Mouse (Mus musculus) urinary bladder, postnatal 4 days (tissue): ENCODE data around the gene Mr1.

Source experiments
- DNase-seq, 2 experiments: peaks; one replicate each; pipeline ENCODE4 v3.0.0; 2021 to 2022; ENCODE audit warnings: low spot score in 2 of 2

Gene Mr1

GRCm38 (mm10) chr1:155093971-155094707 is 52.5 kb downstream of the Mr1 start:
- no peak for DNase-seq

DNA sequence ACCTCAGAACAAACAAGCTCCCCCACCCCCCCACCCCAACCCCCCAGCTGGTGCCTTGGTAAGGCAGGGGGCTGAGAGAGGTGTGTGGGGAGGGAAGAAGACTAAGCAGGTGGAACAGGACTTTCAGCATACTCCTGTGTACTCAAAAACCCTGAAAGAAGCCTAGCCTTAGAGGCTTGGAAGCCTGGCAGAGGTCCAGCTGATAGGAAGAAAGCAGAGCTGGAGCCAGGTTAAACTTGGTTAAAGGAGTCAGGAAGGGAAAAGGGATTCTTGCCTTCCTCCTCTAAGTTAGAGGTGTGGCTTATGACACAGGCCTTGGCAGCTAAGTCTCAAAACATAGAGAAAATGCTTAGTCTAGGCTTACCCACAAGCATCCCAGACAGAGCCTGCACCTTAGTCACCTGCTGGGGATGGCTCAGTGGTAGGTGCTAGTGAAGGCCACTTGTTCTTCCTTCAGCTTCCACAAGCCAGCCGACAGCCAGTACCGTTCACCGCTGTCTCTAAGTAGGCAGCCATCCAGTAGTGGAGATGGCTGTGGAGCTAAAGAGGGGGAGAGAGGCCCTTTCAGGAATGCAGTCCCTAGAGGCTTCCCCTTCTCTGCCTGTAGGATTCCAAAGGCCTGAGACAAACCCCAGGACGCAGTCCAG is 53.3 kb downstream of the Mr1 start:
- DNase-seq = peak in 1 of 2 experiments; percentile 50

DNA sequence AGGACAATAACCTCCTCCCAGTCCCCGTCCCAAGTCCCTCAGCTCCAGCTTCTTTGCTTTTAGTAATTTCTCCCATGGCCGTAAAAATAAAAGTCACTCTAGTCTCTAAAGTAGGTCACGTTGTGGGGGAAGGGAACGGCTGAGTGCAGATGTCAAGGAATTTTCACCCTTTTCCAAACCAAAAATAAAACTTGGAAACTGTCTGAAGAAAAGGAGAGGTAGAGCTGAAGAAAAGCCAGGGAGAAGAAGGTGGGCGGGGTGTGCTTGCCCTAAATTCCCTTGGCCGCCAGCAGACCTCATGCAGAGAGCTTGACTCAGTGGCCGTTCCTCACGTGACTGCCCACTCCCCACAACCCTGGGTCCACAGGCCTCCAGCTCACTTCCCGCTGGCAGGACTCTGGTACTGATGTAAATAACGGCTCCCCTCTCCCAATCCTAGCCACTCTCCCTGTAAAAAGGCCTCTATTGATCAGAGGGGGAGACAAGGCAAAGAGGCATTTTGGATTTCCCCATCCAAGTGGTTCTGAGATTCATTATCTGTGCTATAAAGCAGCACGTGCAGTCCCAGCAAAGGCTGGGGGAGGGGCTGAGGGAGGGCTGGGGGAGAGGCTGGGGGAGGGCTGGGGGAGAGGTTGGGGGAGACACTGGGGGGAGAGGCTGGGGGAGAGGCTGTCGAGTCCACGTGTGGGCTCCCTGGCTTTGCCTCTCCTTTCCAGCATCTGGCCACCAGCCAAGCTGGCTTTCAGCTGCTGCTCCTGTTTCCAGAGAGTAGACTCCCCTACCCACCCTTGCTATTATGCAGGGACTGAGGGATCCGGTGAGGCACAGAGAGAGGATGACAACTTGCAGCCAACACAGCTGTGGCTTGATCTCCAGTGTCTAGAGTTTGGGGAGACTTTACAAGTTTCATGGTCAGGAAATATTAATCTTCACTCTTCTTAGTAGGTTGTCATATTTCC is 54.5 kb downstream of the Mr1 start:
- DNase-seq = peak; percentile 53 to 79

DNA sequence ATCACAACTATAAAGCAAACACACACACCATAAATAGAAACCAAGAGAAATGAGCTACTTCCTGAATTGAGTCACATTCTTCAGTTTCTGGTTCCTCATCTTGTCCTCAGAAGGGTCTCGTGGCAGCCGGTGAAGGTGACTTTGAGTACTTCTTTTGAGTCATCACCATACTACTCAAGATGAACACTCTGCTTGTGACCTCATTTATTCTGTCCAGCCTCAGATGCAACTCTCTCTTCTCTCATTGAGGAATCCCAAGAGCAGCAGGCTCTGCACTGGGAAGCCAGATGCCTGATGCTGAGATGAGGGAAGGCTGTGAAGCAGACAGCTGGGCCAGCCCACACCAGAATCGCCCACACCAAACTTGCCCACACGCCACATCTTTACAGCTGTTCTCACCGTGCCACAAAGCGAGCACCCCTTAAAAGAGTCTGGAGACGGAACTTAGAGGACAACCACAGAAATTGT is 55.2 kb downstream of the Mr1 start:
- no peak for DNase-seq

DNA sequence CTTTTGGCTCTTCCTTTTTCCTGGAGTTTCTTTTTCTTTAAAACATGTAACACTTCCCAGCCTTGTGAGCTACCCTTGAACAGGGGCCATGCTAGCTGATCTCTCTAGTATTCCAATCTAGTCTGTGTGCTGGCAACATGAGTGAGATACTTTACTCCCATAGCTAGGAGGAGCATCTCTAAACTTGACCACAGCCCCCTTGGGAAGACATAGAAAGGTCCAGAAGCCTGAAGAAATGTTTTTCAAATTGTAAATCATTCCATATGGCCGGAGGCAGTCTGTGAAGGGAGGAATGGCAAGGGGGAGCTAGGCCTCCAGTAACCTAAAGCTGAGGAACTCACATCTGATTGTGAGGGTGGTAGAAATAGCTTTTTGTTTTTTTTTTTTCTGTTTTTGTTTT is 55.9 kb downstream of the Mr1 start:
- DNase-seq = no peak

GRCm38 (mm10) chr1:155090327-155090726 is 56.3 kb downstream of the Mr1 start:
- no peak for DNase-seq

GRCm38 (mm10) chr1:155088847-155089603 is 57.6 kb downstream of the Mr1 start:
- no peak for DNase-seq

DNA sequence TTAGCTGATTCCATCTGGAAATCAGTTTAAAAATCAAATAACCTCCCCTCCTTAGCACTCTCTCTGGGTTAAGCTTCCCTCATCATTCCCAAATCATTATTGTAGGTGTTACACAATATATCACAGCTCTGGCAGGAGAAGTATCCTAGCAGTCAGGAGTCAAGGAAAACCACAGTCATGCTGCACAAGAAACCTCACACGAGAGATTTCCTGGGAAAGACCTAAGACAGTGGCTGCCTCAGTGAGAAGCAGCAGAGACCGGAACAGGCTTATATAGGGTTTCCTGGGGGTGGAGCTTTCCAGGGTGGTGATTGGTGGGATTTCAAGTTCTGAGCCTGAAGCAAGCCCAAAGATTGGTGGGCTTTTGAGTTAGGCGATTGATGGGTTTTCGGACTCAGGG is 58.6 kb downstream of the Mr1 start:
- no peak for DNase-seq

DNA sequence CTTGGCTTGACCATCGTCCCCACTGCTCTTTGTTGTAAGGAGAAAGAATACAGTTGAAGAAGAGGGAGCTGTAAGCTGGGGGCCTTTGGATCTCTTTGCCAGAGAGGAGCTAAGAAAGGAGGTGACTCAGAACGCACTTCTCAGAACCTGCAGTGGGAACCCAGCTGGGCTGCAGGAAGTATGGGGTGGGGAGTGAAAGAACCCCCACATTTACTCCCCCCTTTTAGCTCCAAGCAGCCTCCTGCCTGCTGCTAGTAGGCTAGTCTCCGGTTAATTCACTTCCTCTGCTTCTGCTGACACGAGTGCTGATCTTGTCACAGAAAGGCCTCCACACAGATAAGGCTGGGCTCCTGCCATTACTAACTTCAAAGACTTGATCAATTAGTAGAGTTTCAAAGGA is 59.7 kb downstream of the Mr1 start:
- DNase-seq = no peak

GRCm38 (mm10) chr1:155086416-155086815 is 60.2 kb downstream of the Mr1 start:
- DNase-seq = no peak

GRCm38 (mm10) chr1:155084839-155085238 is 61.8 kb downstream of the Mr1 start:
- no peak for DNase-seq

DNA sequence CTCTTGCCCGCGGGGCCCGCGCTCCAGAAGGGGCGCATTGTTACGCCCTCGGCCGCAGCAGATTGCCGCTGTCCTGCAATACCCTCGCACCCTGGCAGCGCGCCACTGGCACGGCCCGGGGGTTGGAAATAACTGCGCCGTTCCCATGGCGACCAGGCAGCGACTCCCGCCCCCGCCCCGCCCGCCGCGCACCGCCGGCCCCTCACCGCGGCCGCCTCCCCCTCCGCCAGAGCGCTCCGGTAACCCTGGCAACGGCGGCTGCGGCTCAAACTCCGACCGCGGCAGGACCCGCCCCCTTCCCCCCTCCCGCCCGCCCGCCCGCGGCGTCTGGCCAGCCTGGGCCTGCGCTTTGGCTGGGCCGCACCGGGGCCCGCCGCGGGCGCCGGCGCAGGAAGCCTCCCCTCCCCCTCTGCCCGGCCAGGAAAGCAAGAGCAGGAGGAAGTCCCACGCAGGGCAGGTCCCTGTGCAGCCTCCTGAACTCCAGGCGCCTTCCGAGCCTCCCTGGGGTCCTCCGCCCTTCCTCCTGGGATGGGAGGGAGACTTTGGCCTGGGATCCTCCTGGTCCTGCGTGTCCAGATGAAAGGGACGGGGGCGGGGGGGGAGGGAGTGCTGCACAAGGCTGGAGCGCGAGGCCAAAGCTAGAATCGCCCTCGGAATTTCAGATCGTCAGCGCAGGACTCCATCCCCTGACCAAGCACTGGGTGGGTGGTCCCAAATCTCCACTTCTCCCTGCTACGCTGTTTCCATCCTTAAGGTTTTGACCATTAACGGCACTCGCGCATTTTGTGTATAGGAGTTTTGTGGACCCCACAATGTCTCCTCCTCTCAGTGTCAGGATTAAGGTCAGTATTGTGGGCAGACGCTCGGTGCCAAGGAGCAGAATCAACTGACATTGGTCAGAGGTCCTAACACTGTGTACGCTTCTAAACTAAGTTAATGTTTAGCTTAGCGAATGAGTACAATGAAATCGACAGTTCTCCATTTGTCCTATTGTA is 63.0 kb downstream of the Mr1 start:
- DNase-seq = peak; percentile 93 to 96

GRCm38 (mm10) chr1:155082965-155083268 is 63.7 kb downstream of the Mr1 start:
- no peak for DNase-seq

DNA sequence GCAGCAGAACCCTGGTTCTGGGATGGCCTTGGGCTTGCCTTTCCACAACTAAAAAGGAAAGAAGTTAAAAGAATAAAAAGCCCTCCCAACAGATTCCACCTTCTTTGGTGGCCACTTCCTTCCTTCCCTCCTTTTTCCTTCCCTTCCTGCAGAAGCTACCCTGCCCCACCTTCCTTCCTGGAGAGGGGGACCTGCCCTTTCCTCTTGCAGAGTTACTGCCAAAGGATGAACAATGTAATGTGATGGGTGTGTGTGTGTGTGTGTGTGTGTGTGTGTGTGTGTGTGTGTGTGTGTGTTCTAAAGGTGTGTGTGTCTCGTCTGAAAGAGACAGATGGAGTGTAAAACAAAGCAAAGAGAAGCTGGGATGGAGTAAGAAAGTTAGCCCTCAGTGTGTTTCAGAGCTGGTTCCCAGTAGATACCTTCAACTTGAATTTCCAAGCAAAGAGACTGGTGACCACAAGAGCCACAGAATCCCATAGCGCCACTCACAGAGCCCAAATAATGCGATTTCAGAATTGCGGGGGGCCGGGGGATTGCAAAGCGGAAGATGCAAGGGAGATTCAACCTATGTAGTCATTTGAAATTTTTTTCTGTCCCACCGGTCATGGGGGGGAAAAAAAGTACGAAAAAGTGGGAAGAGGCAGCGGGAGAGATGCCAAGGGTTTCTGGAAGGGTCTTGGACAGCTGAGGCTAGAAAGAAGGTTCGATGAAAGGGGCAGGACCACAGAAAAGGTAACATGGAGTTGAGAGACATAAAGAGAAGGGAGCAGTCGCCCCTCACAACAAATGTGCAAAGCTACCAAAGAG is 64.3 kb downstream of the Mr1 start:
- no peak for DNase-seq

DNA sequence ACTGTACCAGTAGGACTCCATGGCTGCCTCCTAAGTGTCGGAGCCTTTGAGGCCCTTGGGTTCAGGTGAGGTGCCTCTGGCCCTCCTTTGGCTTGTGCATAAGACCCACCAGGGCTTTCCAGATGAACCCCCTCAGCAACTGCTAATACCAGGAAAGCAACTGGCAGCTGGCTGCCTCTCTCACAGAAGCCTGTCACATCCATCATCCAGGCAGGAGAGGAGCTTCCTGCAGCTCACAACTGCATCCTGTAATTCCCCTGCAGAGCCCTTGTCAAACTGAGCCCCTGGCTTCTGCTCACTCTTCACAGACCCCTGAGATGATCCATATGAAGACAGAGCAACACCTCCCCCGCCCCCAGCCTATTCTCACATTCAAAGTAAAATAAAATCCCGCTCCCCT is 68.9 kb downstream of the Mr1 start:
- DNase-seq = no peak
